Mouse (Mus musculus): Measurements from ENCODE around the gene Ctla4. TPM values are rescaled to one million over a fixed set of nuclear protein-coding genes. Genes with fewer than 3 reads are reported as not detected.

Ctla4 gene
- polyA plus RNA-seq, 1 experiment from 2014 or later: not detected

DNA sequence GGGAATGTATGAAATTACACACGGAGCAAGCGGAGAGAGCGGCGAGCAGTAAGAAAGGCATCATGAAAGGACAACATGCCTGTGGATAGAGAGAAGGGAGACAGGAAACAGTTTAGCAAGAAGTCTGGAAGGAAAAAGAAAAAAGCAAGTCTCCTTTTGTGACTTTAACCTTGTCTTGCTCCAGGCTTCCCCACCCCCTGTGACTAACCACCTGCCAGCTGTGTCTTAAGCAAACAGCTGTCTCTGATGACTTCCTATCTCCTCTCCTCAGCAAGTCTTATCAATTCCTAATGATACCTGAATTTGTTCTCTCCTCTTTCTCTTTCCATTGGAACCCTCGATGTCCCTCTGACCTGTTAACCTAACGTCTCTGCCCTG lies 34.0 kb upstream of the Ctla4 start:
- WGBS: 83% methylated on average over 6 of the region's 6 CpGs
- Histone ChIP-seq H3K27ac (ENCODE audit: low read depth, low read length) (no peak overlapping the region), H3K4me1 (ENCODE audit: control insufficient read depth, insufficient read depth, low read length) (no peaks in the 10 kb centered on the region), H3K9ac (ENCODE audit: low read depth, low read length) (no peak overlapping the region), H3K36me3 (ENCODE audit: control insufficient read depth, insufficient read depth, low read length) (no peaks in the 10 kb centered on the region), H3K27me3 (ENCODE audit: control insufficient read depth, insufficient read depth, low read length) (no peaks in the 10 kb centered on the region), H3K4me3 (ENCODE audit: low read length) (no peak overlapping the region), H3K9me3 (ENCODE audit: control insufficient read depth, low read length) (no peaks in the 10 kb centered on the region), H3K4me2 (replicated peaks; ENCODE audit: low read depth, low read length) (no peak overlapping the region)
- ATAC-seq (ENCODE audit: low FRiP score, low TSS enrichment): no peak

DNA sequence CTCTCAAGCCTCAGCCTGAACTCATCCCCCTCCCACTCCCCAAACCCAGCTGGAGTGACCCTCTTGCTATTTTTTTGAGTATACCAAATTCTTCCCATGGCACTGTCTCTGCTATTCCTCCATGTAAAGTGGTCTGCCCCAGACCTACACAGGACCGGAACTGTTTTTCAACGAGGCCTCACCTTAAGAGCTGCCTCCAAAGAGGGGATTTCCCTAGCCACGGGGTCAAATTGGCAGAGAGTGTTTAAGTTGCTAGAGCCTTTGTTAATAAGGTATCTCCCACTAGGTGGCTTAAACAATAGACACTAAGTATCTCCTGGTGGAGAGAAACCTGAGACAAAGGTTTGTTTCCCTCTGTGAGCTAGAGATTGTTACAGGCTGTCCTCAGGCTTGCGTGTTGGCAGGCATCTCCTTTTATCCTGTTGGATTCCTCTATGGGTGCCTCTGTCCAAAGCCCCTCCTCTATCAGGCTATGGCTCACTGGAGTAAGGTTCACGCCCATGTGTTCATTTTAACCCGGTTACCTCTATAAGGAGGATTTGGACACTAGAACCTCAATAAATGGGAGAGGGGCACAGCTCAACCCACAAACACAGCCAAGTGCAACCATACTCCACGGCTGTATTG lies 33.4 kb upstream of the Ctla4 start:
- ATAC-seq (ENCODE audit: low FRiP score, low TSS enrichment): no peak
- no peak overlapping the region for H3K4me2 ChIP-seq (replicated peaks; ENCODE audit: low read depth, low read length)
- no peak overlapping the region for H3K4me3 ChIP-seq (ENCODE audit: low read length)
- H3K9ac ChIP-seq (ENCODE audit: low read depth, low read length): no peak overlapping the region
- no peaks in the 10 kb centered on the region for H3K4me1 ChIP-seq (ENCODE audit: control insufficient read depth, insufficient read depth, low read length)
- H3K36me3 ChIP-seq (ENCODE audit: control insufficient read depth, insufficient read depth, low read length): no peaks in the 10 kb centered on the region
- 61% methylated on average over 7 of the region's 7 CpGs for WGBS
- no peaks in the 10 kb centered on the region for H3K27me3 ChIP-seq (ENCODE audit: control insufficient read depth, insufficient read depth, low read length)
- H3K9me3 ChIP-seq (ENCODE audit: control insufficient read depth, low read length): no peaks in the 10 kb centered on the region
- no peak overlapping the region for H3K27ac ChIP-seq (ENCODE audit: low read depth, low read length)

DNA sequence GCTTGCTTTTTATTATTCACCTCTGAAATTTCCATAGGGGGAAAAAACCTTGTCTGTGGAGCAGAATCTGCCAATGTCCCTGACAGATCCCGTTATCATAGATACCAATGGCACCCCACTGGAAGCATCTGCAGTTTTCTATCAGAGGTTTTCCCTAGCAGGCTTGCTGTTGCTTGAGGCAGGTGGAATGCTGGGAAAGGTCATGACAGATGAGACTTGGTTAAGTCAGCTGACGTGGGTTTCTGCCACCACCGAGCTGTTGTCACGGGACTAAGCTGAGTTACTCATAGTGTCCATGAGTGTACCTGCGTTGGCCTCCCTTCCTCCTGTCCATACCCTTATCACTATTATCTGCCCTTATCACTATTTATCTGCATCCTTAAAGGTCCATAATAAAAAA lies 32.8 kb upstream of the Ctla4 start:
- H3K9me3 ChIP-seq (ENCODE audit: control insufficient read depth, low read length): no peaks in the 10 kb centered on the region
- no peak for ATAC-seq (ENCODE audit: low FRiP score, low TSS enrichment)
- WGBS: 88% methylated on average over 5 of the region's 5 CpGs
- H3K4me2 ChIP-seq (replicated peaks; ENCODE audit: low read depth, low read length): no peak overlapping the region
- no peak overlapping the region for H3K4me3 ChIP-seq (ENCODE audit: low read length)
- H3K27me3 ChIP-seq (ENCODE audit: control insufficient read depth, insufficient read depth, low read length): no peaks in the 10 kb centered on the region
- no peaks in the 10 kb centered on the region for H3K36me3 ChIP-seq (ENCODE audit: control insufficient read depth, insufficient read depth, low read length)
- H3K9ac ChIP-seq (ENCODE audit: low read depth, low read length): no peak overlapping the region
- no peak overlapping the region for H3K27ac ChIP-seq (ENCODE audit: low read depth, low read length)
- H3K4me1 ChIP-seq (ENCODE audit: control insufficient read depth, insufficient read depth, low read length): no peaks in the 10 kb centered on the region

- H3K9me3 ChIP-seq (ENCODE audit: control insufficient read depth, low read length): no peaks in the 10 kb centered on the region
- no peak overlapping the region for H3K9ac ChIP-seq (ENCODE audit: low read depth, low read length)
- no peak overlapping the region for H3K4me3 ChIP-seq (ENCODE audit: low read length)
- ATAC-seq (ENCODE audit: low FRiP score, low TSS enrichment): no peak
- no peak overlapping the region for H3K4me2 ChIP-seq (replicated peaks; ENCODE audit: low read depth, low read length)
- 0 out of 2 replicates have a peak, but pooled peaks cover under 1% of the 10 kb centered on the region for H3K4me1 ChIP-seq (ENCODE audit: control insufficient read depth, insufficient read depth, low read length)
- H3K36me3 ChIP-seq (ENCODE audit: control insufficient read depth, insufficient read depth, low read length): no peaks in the 10 kb centered on the region
- H3K27me3 ChIP-seq (ENCODE audit: control insufficient read depth, insufficient read depth, low read length): no peaks in the 10 kb centered on the region
- H3K27ac ChIP-seq (ENCODE audit: low read depth, low read length): no peak overlapping the region
- WGBS: 78% methylated on average over 12 of the region's 12 CpGs
These were observed 29.2 kb upstream of the Ctla4 start for GRCm38 (mm10) chr1:60857351-60858220.

GRCm38 (mm10) chr1:60859159-60859558 lies 27.6 kb upstream of the Ctla4 start:
- no peaks in the 10 kb centered on the region for H3K27me3 ChIP-seq (ENCODE audit: control insufficient read depth, insufficient read depth, low read length)
- no peaks in the 10 kb centered on the region for H3K9me3 ChIP-seq (ENCODE audit: control insufficient read depth, low read length)
- no peak for ATAC-seq (ENCODE audit: low FRiP score, low TSS enrichment)
- 0 out of 2 replicates have a peak, but pooled peaks cover 8% of the 10 kb centered on the region for H3K4me1 ChIP-seq (ENCODE audit: control insufficient read depth, insufficient read depth, low read length)
- H3K9ac ChIP-seq (ENCODE audit: low read depth, low read length): no peak overlapping the region
- H3K4me2 ChIP-seq (replicated peaks; ENCODE audit: low read depth, low read length): no peak overlapping the region
- 73% methylated on average over 3 of the region's 3 CpGs for WGBS
- H3K4me3 ChIP-seq (ENCODE audit: low read length): no peak overlapping the region
- H3K36me3 ChIP-seq (ENCODE audit: control insufficient read depth, insufficient read depth, low read length): no peaks in the 10 kb centered on the region
- no peak overlapping the region for H3K27ac ChIP-seq (ENCODE audit: low read depth, low read length)

DNA sequence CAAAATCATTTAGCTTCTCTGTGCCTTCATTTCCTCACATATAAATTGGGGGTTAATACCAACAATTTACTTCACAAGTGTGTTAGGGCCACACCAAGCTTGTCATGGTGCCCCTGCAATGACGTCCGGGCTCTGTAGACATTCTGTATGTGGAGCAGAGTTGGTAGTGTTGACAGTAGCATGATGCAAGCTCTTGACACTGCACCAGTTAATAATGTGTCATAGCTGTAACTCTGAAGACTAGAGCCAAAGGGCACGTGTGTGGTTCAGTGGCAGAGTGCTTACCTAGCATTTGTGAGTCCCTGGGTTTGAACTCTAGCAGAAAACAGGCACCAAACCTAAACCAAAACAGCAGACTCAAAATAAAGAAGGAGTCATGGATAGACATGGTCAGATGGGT lies 27.0 kb upstream of the Ctla4 start:
- Histone ChIP-seq H3K27ac (ENCODE audit: low read depth, low read length) (no peak overlapping the region), H3K9ac (ENCODE audit: low read depth, low read length) (no peak overlapping the region), H3K9me3 (ENCODE audit: control insufficient read depth, low read length) (no peaks in the 10 kb centered on the region), H3K4me3 (ENCODE audit: low read length) (no peak overlapping the region), H3K4me1 (ENCODE audit: control insufficient read depth, insufficient read depth, low read length) (0 out of 2 replicates have a peak, but pooled peaks cover 8% of the 10 kb centered on the region), H3K4me2 (replicated peaks; ENCODE audit: low read depth, low read length) (no peak overlapping the region), H3K27me3 (ENCODE audit: control insufficient read depth, insufficient read depth, low read length) (no peaks in the 10 kb centered on the region), H3K36me3 (ENCODE audit: control insufficient read depth, insufficient read depth, low read length) (no peaks in the 10 kb centered on the region)
- no peak for ATAC-seq (ENCODE audit: low FRiP score, low TSS enrichment)
- 83% methylated on average over 3 of the region's 3 CpGs for WGBS

DNA sequence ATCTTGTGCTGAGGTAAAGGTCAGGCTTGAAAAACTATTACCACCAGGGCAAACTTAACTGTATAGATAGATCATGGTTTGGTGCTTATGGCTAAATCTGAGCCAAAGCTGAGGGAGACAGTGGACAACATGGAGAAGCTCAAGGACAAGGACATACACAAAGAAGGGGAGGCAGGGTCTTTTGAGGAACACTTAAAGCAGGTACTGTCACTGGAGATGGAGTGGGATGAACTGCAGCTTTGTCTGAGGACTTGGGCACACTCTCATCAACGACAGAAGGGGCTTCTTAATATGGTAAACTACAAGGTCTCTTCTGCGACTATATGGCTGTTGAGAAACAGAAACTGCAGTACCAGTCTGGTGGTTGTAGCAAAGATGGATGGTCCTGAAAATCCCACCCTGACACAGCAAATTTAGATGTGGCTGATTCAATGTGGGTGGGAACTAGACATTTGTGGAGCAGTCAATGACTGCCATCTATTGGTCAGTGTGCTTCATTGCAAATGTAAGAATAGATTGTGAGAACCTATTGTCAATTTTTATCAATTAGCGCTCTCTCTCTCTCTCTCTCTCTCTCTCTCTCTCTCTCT lies 26.3 kb upstream of the Ctla4 start:
- Histone ChIP-seq H3K4me2 (replicated peaks; ENCODE audit: low read depth, low read length) (0 out of 2 replicates have a peak overlapping the region, but pooled peaks have one; percentile 8), H3K9me3 (ENCODE audit: control insufficient read depth, low read length) (no peaks in the 10 kb centered on the region), H3K9ac (ENCODE audit: low read depth, low read length) (0 out of 2 replicates have a peak overlapping the region, but pooled peaks have one; percentile 7), H3K27ac (ENCODE audit: low read depth, low read length) (no peak overlapping the region), H3K4me3 (ENCODE audit: low read length) (no peak overlapping the region), H3K36me3 (ENCODE audit: control insufficient read depth, insufficient read depth, low read length) (no peaks in the 10 kb centered on the region), H3K4me1 (ENCODE audit: control insufficient read depth, insufficient read depth, low read length) (0 out of 2 replicates have a peak, but pooled peaks cover 8% of the 10 kb centered on the region), H3K27me3 (ENCODE audit: control insufficient read depth, insufficient read depth, low read length) (no peaks in the 10 kb centered on the region)
- 0 out of 2 replicates have a peak, but pooled peaks have one; percentile 37 for ATAC-seq (ENCODE audit: low FRiP score, low TSS enrichment)
- 31% methylated on average over 3 of the region's 3 CpGs for WGBS

DNA sequence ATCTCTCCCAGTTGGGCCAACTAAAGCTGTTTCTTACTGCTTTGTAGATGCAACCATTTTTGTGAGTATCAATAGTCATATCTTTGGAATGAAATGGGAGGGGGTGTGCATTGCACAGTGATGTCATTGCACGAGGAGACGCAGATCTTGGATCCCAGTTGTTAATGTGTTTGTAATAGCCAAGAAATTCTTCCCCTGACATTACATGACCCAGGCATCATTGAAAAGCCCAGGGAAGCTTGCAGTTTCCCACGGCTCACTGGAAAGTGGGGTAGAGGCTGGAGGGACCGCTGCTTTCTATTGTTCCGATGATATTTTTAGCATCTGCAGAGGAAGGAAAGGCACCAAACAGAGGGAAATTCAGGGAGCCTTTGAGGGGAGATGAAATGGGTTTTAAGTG lies 25.8 kb upstream of the Ctla4 start:
- Histone ChIP-seq H3K4me3 (ENCODE audit: low read length) (no peak overlapping the region), H3K4me2 (replicated peaks; ENCODE audit: low read depth, low read length) (0 out of 2 replicates have a peak overlapping the region, but pooled peaks have one; percentile 8), H3K36me3 (ENCODE audit: control insufficient read depth, insufficient read depth, low read length) (no peaks in the 10 kb centered on the region), H3K9me3 (ENCODE audit: control insufficient read depth, low read length) (no peaks in the 10 kb centered on the region), H3K9ac (ENCODE audit: low read depth, low read length) (0 out of 2 replicates have a peak overlapping the region, but pooled peaks have one; percentile 7), H3K4me1 (ENCODE audit: control insufficient read depth, insufficient read depth, low read length) (0 out of 2 replicates have a peak, but pooled peaks cover 8% of the 10 kb centered on the region), H3K27ac (ENCODE audit: low read depth, low read length) (no peak overlapping the region), H3K27me3 (ENCODE audit: control insufficient read depth, insufficient read depth, low read length) (no peaks in the 10 kb centered on the region)
- WGBS: 71% methylated on average over 5 of the region's 5 CpGs
- ATAC-seq (ENCODE audit: low FRiP score, low TSS enrichment): no peak

Data from kidney, embryonic 14.5 days (tissue).